Mouse (Mus musculus) adrenal gland, postnatal 25 days (tissue): ENCODE results near the gene Ncam1. TPM values are rescaled to one million over a fixed set of nuclear protein-coding genes. Genes with fewer than 3 reads are reported as not detected.

Experiments used
- DNase-seq: peaks from one replicate; pipeline ENCODE4 v3.0.0; 2021; ENCODE audit warnings: mixed read lengths
- total RNA-seq: library from RNA; stranded (reverse); gene quantifications from 2 replicates; pipeline ENCODE4 v1.2.3, GENCODE M21; 2021

Ncam1 gene
- total RNA-seq, 1 experiment from 2014 or later: 48.8 TPM

DNA sequence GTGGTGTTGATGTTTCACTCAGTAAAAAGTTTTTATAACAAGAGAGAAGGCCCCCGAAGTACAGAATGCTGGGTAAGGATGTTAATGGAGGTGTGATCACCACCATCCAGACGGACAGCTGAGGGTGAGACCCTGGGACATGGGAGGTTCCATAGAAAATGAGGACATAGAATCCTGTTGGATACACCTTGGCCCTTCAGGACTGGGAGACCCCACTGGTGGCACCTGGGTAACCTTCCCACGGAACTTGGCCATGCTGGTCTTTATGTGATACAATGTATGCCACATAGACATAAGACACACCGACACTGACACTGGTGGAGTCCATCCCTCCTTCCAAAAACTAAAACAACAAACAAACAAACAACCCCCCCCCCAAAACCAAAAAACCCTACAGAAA is 296.5 kb downstream of the Ncam1 start:
- DNase-seq: no peak

GRCm38 (mm10) chr9:49499878-49500277 is 298.8 kb downstream of the Ncam1 start:
- no peak for DNase-seq

DNA sequence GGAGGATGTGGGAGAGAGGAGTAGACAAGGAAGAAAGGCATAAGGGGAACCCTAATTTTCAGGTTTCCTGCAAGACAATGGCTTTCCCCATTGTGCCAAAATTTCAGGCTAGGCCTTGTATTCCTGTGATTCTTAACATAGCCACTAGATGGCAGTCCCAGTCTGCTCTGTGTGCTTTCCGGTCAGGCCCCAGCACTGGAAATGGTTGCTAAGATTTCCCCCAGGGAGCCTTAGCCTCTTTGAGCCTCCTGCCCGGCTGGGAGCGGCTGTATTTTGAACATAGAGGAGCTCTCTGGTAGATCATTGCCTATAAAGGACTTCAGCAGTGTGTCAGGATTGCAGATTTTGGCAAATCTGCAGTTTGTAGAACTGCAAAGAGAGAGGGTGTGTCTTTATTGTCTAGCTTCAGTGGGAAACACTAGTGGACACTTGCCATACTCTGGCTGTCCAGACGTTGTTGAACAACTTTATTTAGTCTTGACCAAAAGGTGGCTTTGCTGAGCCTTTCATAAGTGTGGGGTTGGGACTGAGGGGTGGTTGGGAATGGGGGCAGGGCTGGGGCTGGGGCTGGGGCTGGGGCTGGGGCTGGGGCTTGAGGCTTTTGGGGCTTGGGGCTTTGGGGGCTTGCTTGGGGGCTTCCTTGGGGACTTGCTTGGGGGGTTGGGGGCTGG is 304.6 kb downstream of the Ncam1 start:
- DNase-seq: peak; percentile 33

- DNase-seq: no peak
These were observed 308.1 kb downstream of the Ncam1 start for GRCm38 (mm10) chr9:49490609-49491008.

GRCm38 (mm10) chr9:49488912-49489895 is 309.5 kb downstream of the Ncam1 start:
- peak; percentile 88 for DNase-seq

DNA sequence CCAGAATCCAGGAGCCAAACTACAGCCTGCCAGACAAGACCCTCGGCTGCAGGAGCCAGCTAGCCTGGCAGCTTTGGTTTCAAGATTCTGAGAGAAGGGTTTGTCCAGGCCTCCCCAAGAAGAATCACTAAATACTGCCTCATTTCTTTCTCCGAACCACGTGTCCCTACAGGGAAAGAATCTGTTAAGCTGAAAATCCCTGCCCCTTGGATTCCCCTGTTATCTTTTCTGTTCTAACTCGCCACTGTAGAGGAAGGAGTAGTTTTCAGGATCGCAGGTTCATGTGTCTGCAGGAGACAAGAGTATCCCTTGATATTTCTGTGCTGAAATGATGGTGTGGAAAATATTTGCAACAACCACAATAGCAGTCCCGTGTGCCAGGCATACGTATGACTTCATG is 310.5 kb downstream of the Ncam1 start:
- no peak for DNase-seq

DNA sequence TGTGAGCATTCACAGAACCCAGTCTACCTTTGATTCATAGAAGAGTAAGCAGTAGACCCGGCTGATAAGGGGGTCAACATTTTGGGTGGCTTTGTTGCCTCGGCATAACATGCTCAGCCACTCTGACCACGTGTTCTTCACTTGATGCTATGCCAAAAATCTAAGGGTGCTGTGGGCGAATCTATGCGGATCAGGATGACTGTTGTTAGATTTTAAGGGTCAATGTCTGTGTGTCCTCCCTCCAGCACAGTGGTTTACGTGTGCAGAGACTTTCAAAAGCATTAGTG is 311.1 kb downstream of the Ncam1 start:
- no peak for DNase-seq

GRCm38 (mm10) chr9:49486805-49487656 is 311.7 kb downstream of the Ncam1 start:
- DNase-seq: no peak

GRCm38 (mm10) chr9:49485892-49486311 is 312.8 kb downstream of the Ncam1 start, which contains the start of gene Ttc12:
TSS of gene Ttc12 (minus strand) at chr9:49486225.
- peak; percentile 88 for DNase-seq

DNA sequence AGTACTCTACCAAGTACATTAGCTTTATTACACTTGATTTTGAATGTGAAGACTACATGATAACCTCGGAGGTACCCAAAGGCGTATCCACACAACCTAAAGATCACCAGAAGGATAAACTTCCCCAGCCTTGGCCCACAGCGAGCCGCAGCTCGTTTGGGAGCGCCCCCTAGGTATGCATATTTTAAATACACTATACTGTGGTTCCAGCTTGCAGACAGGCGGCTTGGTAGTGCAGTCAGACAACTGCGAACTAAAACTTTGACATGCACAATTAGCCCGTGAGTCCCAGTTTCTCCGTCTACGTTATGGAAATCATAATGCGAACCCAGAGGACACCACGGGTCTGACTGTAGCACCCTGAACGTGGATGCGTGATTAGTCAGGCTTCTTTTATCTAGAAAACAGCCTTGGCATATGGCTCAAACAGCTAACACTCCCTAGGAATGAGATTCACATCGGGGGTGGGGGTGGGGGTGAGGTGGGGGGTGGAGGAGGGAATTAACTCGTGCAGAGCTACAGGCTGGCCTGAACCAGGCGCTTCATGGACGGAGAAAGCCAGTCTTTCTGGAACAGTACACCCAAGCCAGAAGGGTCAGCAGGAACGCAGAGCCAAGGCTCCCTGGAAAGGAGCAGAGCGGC is 313.4 kb downstream of the Ncam1 start:
- DNase-seq: no peak

DNA sequence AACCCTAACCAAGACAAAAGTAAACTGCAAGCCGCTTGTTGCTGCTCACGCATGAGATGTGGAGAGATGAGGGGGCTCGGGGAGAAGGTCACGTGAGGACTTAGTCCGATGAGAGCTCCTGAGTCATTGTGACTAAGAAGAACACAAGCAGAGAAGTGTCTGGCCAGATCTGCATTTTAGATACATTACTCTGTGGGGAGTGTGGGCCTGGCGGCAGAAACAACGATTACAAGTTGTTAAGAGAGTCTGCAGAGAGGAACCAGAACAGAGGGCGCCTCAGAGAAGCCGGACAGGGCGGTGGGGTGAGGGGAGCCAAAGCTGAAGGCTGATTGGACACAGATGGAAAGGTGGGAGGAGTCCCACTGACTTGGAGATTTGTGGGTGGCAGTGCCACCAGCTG is 315.4 kb downstream of the Ncam1 start:
- DNase-seq: peak; percentile 35

- DNase-seq: no peak
These were observed 326.6 kb downstream of the Ncam1 start for GRCm38 (mm10) chr9:49472126-49472525.

- DNase-seq: no peak
These were observed 327.8 kb downstream of the Ncam1 start for GRCm38 (mm10) chr9:49470946-49471345.

DNA sequence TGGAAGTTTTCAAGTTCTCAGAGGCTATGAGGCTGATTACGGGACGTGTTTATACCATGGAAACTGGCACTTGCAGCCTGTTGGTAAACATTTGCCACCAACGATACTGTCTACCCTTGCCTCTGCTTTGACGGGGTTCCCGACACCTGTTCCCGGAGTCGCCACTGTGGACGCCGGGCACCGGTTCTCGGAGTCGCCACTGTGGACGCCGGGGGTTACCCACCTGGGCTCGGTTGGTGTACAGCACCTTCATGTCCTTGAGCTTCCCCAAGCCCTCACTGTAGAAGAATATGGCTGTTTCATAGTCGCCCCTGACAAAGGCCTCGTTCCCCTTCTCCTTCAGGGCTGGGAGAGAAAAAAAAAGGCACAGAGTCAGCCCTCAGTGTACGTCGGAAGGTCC is 328.7 kb downstream of the Ncam1 start:
- no peak for DNase-seq

- no peak for DNase-seq
These were observed 342.6 kb downstream of the Ncam1 start for GRCm38 (mm10) chr9:49456136-49456535.

DNA sequence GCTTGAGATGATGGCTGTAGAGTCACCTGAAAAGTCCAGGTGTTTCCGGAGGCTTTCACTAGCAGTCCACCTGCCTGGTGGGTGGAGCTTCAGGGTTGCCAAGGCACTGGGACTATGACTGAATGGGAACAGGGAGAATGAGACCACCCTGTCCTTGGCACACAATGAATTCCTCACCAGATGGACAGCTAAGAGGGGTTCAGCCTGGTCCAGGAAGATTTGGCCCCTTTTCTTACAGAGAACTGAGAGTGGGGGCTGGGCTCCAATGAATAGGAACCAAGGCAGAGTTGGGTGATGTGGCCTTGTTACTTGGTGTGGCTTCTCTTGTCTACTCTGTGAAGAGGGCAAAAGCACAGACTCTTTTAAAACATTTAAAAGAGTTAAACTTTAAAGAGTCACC is 346.3 kb downstream of the Ncam1 start:
- DNase-seq: no peak
